Mouse (Mus musculus) brain, embryonic 14.5 days (tissue): ENCODE results near the gene Arhgap29. TPM values are rescaled to one million over a fixed set of nuclear protein-coding genes. Genes with fewer than 3 reads are reported as not detected.

Experiments used
- DNase-seq: peaks from one replicate; pipeline ENCODE4 v3.0.0-alpha.2; 2011; ENCODE audit warnings: low read depth
- CTCF ChIP-seq: fragments of 200-500 bp; IDR thresholded peaks from 2 replicates; pipeline ENCODE4 v1.5.1; 2012; ENCODE audit warnings: inconsistent platforms, mild to moderate bottlenecking, moderate library complexity, borderline replicate concordance; ENCODE audit not compliant: insufficient read depth, insufficient read length; ENCODE audit errors: extremely low read depth
- POLR2A ChIP-seq: fragments of 200-500 bp; IDR thresholded peaks from 2 replicates; pipeline ENCODE4 v1.6.1; 2012; ENCODE audit warnings: mild to moderate bottlenecking, inconsistent platforms, borderline replicate concordance; ENCODE audit not compliant: poor library complexity, insufficient read depth, insufficient read length, severe bottlenecking; ENCODE audit errors: extremely low read depth
- polyA plus RNA-seq: library from polyadenylated mRNA; depleted of rRNA; stranded (reverse); fragments of >200 nt; gene quantifications from 2 replicates; pipeline ENCODE4 v1.2.3, GENCODE M21; 2012

Gene Arhgap29
- polyA plus RNA-seq, 1 experiment = 26.2 TPM

DNA sequence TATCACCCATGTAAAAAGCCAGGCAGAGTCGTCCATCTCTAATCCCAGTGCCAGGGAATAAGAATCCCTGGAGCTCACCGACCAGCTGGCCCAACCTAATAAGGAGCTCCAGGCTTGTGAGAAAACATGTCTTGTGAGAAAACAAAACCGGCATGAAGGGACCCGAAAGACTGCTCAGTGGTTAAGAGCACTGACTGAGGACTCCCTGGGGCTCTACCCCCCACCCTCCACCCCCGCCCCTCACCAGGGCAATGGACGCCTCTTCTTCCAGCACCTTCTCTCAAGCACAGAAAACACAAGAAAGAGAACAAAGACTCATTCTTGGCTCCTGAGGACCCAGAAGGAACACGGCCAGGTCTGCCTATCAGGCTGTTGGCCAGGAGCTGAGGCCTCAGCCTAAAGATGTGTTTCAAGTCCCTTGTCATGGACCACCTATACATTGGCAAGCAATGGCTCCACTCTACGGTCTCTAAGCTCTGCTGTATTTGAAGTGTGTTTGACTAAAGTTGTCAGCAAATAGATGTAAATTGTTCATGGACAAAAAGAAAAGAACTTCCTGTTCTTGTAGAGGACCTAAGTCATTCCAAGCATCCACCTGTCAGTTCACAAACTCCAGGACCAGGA, 68.8 kb downstream of the Arhgap29 start:
- TF ChIP-seq CTCF (no peak), POLR2A (no peak)
- no peak for DNase-seq

DNA sequence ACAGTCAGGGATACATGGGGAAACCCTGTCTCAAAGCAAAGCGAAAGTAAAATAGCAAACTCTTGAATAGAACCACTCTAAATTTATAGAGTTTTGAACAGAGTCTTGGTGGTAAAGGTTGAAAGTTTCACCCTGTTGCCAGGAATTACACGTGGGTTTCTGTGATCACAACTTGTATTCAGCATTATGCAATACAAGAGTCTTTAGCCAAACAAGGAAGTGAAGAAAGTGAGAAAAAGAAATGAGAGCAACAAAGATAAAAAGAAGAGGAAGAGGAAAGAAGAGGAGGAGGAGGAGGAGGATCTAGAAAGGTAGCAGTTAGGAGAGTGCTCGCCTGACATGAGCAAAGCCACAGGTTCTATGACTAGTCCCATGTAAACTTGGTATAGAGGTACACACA, 70.0 kb downstream of the Arhgap29 start:
- DNase-seq = no peak
- TF ChIP-seq POLR2A = no peak
- TF ChIP-seq CTCF = no peak

GRCm38 (mm10) chr3:122026676-122027075, 74.3 kb downstream of the Arhgap29 start:
- TF ChIP-seq CTCF (no peak), POLR2A (no peak)
- no peak for DNase-seq

- DNase-seq = no peak
These were observed 75.4 kb downstream of the Arhgap29 start for GRCm38 (mm10) chr3:122027776-122028175.

GRCm38 (mm10) chr3:122033248-122033837, 81.0 kb downstream of the Arhgap29 start:
- no peak for TF ChIP-seq POLR2A
- no peak for TF ChIP-seq CTCF
- peak; percentile 18 for DNase-seq

More at GRCm38 (mm10) chr3:122027776-122028175, 75.4 kb downstream of the Arhgap29 start:
- TF ChIP-seq CTCF (no peak), POLR2A (no peak)

GRCm38 (mm10) chr3:122034240-122034639, 81.9 kb downstream of the Arhgap29 start:
- DNase-seq = no peak
- TF ChIP-seq CTCF (no peak), POLR2A (no peak)

GRCm38 (mm10) chr3:122035092-122035491, 82.8 kb downstream of the Arhgap29 start:
- no peak for DNase-seq
- TF ChIP-seq POLR2A = no peak
- no peak for TF ChIP-seq CTCF

- no peak for DNase-seq
- no peak for TF ChIP-seq POLR2A
- no peak for TF ChIP-seq CTCF
These were observed 88.2 kb downstream of the Arhgap29 start for GRCm38 (mm10) chr3:122040522-122040921.

GRCm38 (mm10) chr3:122043102-122043501, 90.8 kb downstream of the Arhgap29 start:
- no peak for TF ChIP-seq POLR2A
- no peak for TF ChIP-seq CTCF
- peak; percentile 18 for DNase-seq

GRCm38 (mm10) chr3:122043799-122044547, 91.6 kb downstream of the Arhgap29 start, which contains the start of gene Abca4:
TSS of gene Abca4 (plus strand) at chr3:122044443.
- no peak for TF ChIP-seq POLR2A
- no peak for TF ChIP-seq CTCF
- peak; percentile 86 for DNase-seq

DNA sequence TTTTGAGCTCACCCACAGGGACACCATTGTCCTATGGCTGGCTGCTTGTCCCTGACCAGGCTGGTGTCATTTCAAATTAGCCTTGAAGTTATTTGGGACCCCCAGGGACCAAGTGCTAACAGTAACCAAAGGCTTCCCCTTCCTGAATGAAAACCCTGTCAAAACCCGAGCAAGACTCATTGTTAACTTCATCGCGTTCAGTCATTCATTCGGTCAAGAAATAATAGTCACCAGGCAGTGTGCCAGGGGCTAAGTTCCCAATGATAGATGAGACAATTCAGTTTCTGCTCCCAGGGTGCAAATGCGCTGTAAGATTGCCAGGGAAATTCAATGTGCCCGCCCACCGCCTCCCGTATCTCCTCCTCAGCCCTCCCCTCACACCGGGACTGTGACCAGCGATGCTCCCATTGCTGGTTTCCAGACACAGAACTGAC, 93.9 kb downstream of the Arhgap29 start:
- no peak for TF ChIP-seq CTCF
- TF ChIP-seq POLR2A = no peak
- DNase-seq = peak; percentile 97
